Mouse (Mus musculus): ENCODE results near the gene Gpr19.

- no peak for TF ChIP-seq CTCF (IDR thresholded peaks at IDR 0.05; ENCODE audit: control insufficient read depth, insufficient read depth, low read length)
- TF ChIP-seq POLR2A (IDR thresholded peaks at IDR 0.05; ENCODE audit: borderline replicate concordance, control insufficient read depth, low read depth, low read length): no peak
Observed at GRCm38 (mm10) chr6:134834585-134835251, 63.7 kb downstream of the Gpr19 start.

Data from bone marrow, adult 2 months (tissue).